Mouse (Mus musculus) midbrain, postnatal 0 days (tissue): ENCODE results near the gene Tmem203. TPM values are rescaled to one million over a fixed set of nuclear protein-coding genes. Genes with fewer than 3 reads are reported as not detected.

Source experiments
- ATAC-seq: fragments of 200-750 bp; cut with Nextera tagmentation; 2 replicates; pipeline ENCODE4 v1.8.0; 2017; ENCODE audit warnings: moderate number of reproducible peaks, mild to moderate bottlenecking, moderate TSS enrichment, moderate library complexity; ENCODE audit not compliant: low FRiP score
- DNase-seq: peaks from one replicate; pipeline ENCODE4 v3.0.0-alpha.2; 2015; ENCODE audit warnings: low spot score
- H3K27ac ChIP-seq: fragments of 300-500 bp; sonication (generic); 2 replicates; pipeline ENCODE4 v1.5.1; 2014; ENCODE audit warnings: low read depth, mild to moderate bottlenecking, low read length, mixed read lengths
- H3K27me3 ChIP-seq: fragments of 300-500 bp; sonication (generic); 2 replicates; pipeline ENCODE4 v1.6.1; 2014; ENCODE audit warnings: low read length, control low read depth, mixed read lengths; ENCODE audit not compliant: insufficient read depth
- H3K36me3 ChIP-seq: fragments of 300-500 bp; sonication (generic); 2 replicates; pipeline ENCODE4 v1.6.1; 2014; ENCODE audit warnings: low read length, control low read depth, mixed read lengths; ENCODE audit not compliant: insufficient read depth
- H3K4me1 ChIP-seq: fragments of 300-500 bp; sonication (generic); 2 replicates; pipeline ENCODE4 v1.6.1; 2014; ENCODE audit warnings: mild to moderate bottlenecking, control low read depth, antibody characterized with exemption, low read length, mixed read lengths; ENCODE audit not compliant: insufficient read depth
- H3K4me2 ChIP-seq: fragments of 300-500 bp; sonication (generic); 2 replicates; pipeline ENCODE4 v1.6.1; 2014; ENCODE audit warnings: low read depth, mild to moderate bottlenecking, low read length, mixed read lengths; ENCODE audit not compliant: poor library complexity, severe bottlenecking
- H3K4me3 ChIP-seq: fragments of 300-500 bp; sonication (generic); 2 replicates; pipeline ENCODE4 v1.5.1; 2014; ENCODE audit warnings: low read depth, mild to moderate bottlenecking, low read length, moderate library complexity
- H3K9ac ChIP-seq: fragments of 300-500 bp; sonication (generic); replicated peaks from 2 replicates; pipeline ENCODE4 v1.6.1; 2014; ENCODE audit warnings: mild to moderate bottlenecking, low read length, moderate library complexity, mixed read lengths; ENCODE audit not compliant: poor library complexity, severe bottlenecking
- H3K9me3 ChIP-seq: fragments of 300-500 bp; sonication (generic); 2 replicates; pipeline ENCODE4 v1.6.1; 2016; ENCODE audit warnings: low read length, control low read depth
- CTCF ChIP-seq: IDR thresholded peaks from 2 replicates; pipeline ENCODE4 v1.5.1; 2016; ENCODE audit warnings: antibody characterized with exemption, mild to moderate bottlenecking
- WGBS: fragments of 180-500 bp; shearing (Covaris S2); extraction: QIAGEN DNeasy Blood & Tissue Kit; methylation state at CpG from one replicate; pipeline ENCODE4 v1.1.7; 2014; 5-methylcytosine and 5-hydroxymethylcytosine counted together
- polyA plus RNA-seq: library from polyadenylated mRNA; unstranded; fragments of >200 nt; fragmentation: Nextera tagmentation; extraction: Ambion mirVana; gene quantifications from 2 replicates; pipeline ENCODE4 v1.2.1, GENCODE M21; 2015
- total RNA-seq: library from RNA; depleted of rRNA; stranded (reverse); fragments of >200 nt; gene quantifications from 2 replicates; pipeline ENCODE4 v1.2.3, GENCODE M21; 2014; rRNA removed

Tmem203 gene
- total and polyA plus RNA-seq, 2 experiments from 2014 or later: 20.0 to 47.8 TPM

DNA sequence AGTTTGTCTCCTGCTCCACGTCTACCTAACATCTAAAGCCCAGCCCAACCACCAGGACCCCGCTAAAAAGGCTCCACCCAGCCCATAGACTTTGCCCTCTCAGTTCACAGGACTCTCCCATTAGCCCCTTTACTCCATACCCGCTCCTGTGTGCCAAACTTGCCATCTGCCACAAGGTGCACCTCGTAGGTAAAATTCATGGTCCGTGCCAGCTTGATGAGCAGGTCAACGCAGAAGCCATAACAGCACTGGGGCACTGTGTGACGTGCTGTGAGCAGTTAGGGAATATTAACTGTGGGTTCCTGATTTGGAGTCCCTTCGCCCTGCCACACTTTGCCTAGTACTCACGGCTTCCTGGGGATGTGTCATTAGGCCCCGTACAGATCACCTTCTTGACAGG is 42.8 kb downstream of the Tmem203 start:
- DNase-seq (no peak), ATAC-seq (no peak)
- Histone ChIP-seq H3K4me1 (no peaks in the 10 kb centered on the region), H3K36me3 (peaks cover 53% of the 10 kb centered on the region), H3K27me3 (peaks cover 11% of the 10 kb centered on the region), H3K4me3 (no peak overlapping the region), H3K9me3 (no peaks in the 10 kb centered on the region), H3K9ac (no peak overlapping the region), H3K27ac (no peak overlapping the region), H3K4me2 (no peak overlapping the region)
- WGBS: 83% methylated on average over 10 of the region's 10 CpGs
- TF ChIP-seq CTCF: no peak

DNA sequence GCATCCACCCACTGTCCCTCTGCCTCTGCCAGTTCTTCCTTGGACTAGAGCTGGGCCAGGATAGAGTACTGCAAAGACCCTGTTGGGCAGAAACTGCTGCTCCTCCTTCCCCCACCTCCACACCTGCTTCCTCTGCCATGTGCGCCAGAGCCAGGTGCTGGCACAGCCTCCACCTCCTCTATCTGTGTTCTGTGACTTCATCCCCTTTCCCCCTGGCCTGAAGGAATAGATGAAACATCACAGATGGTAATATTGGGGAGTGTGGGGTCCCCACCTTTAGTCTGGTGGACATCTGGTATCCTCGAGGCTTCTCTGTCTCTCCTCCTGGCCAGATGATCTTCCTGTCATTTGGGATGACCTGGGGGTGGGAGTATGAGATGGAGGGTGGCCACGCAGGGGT is 48.2 kb downstream of the Tmem203 start:
- Histone ChIP-seq H3K4me3 (no peak overlapping the region), H3K27me3 (no peaks in the 10 kb centered on the region), H3K4me2 (no peak overlapping the region), H3K36me3 (peaks cover 27% of the 10 kb centered on the region), H3K9ac (no peak overlapping the region), H3K4me1 (no peaks in the 10 kb centered on the region), H3K9me3 (no peaks in the 10 kb centered on the region), H3K27ac (no peak overlapping the region)
- no peak for TF ChIP-seq CTCF
- WGBS: 74% methylated on average over 3 of the region's 3 CpGs
- DNase-seq: no peak
- no peak for ATAC-seq

DNA sequence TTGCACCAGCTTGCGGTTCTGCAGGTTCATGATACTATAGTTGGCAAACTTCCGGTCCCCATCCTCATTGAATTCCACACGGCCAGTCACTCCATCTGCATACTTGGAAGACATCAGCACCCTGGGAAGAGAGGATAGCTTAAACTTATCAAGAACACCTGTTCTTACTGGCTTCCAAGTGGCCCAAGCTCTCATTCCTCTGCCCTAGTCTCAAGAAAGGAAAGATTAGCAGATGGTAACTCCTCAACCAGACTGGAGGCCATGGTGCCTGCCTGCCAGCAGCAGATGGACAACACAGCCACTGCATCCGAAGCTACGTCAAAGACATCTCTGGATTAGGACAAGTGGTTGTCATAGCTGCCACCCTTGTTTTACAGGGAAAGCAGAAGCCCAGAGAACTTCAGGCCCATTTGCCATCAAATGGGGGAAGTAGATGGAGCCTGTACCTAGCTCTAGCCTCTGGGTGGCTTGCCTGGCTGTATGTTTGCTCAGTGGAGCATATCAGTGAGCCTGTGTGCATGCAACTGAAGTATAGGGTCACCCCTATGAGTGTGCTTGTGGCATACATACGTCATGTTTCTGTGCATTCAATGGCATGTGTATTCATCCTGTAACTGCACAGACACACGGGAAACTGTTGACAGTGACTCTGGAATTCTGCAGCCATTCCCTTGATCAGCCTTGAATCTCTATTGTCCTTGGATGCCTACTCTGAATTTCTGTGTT is 48.9 kb downstream of the Tmem203 start:
- 74% methylated on average over 7 of the region's 7 CpGs for WGBS
- peak overlapping the region; percentile 51 for H3K4me2 ChIP-seq
- no peak for ATAC-seq
- H3K4me1 ChIP-seq: no peaks in the 10 kb centered on the region
- no peak overlapping the region for H3K4me3 ChIP-seq
- H3K27me3 ChIP-seq: peaks cover 6% of the 10 kb centered on the region; the same call in 1 of the 2 replicates
- H3K9ac ChIP-seq: no peak overlapping the region
- no peak overlapping the region; the same call in 1 of the 2 replicates for H3K27ac ChIP-seq
- no peak for TF ChIP-seq CTCF
- no peaks in the 10 kb centered on the region for H3K9me3 ChIP-seq
- peak; percentile 59 for DNase-seq
- peaks cover 32% of the 10 kb centered on the region for H3K36me3 ChIP-seq

DNA sequence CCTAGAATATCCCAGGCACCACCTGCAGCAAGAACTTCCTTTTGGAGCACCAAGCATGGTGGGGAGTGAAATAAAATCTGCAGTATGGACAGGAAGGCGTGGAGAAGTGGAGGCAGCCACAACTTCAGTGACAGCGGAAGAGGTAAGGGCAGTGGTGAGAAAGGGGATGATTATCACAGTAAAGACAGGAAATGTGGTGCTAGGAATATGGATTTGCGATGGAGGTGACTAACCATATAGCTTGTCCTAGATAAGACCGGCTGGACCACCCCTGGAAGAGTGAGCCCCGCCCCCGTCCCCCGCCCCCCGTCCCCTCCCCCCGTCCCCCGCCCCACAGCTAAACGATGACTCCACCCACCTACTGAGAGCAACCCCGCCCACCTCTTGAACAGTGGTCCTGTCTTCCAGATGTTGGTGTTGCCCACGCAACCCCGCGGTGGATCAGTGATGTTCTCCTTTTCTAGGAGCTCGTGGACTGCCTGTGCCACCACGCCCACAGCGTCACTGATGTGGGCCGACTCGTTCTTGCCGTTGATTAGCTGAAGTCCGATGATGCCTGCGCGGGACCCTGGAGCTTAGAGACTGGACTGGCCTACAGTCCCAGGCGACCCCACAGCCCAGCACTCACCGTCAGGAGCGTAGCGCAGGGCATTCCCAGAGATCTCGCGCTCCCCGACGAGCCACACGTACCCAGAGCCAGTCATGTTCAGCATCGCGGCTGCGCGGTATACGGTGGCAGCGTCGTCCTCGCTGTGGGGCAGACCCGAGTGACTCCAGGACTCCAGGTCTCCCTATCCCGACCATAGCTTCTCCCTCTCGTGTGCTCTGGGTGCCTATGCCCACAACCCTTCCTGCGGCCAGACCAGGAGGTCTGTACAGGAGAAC is 49.7 kb downstream of the Tmem203 start:
- Histone ChIP-seq H3K36me3 (peaks cover 35% of the 10 kb centered on the region), H3K4me1 (no peaks in the 10 kb centered on the region)
- peak; percentile 79 for ATAC-seq

More for the DNA sequence above, 49.7 kb downstream of the Tmem203 start:
- 4% methylated on average over 41 of the region's 45 CpGs for WGBS
- no peaks in the 10 kb centered on the region for H3K9me3 ChIP-seq
- peak; percentile 61 for DNase-seq
- TF ChIP-seq CTCF: no peak
- H3K4me2 ChIP-seq: peak overlapping the region; percentile 51
- peak overlapping the region; percentile 29 for H3K4me3 ChIP-seq
- no peak overlapping the region; the same call in 1 of the 2 replicates for H3K27ac ChIP-seq
- H3K27me3 ChIP-seq: peaks cover 8% of the 10 kb centered on the region; the same call in 1 of the 2 replicates
- H3K9ac ChIP-seq: peak overlapping the region; percentile 52

Other genes starting within 250 kb of the Tmem203 start
Only the 30 nearest of the 34 such genes appear.
- 266 and 278 TPM in 2 replicates for gene Nsmf, start 201.1 kb upstream of the Tmem203 start, total RNA-seq
- gene Nsmf, start 201.1 kb upstream of the Tmem203 start, polyA plus RNA-seq: 182 and 187 TPM in 2 replicates
- gene Entpd8, start 175.1 kb upstream of the Tmem203 start, total RNA-seq: not detected in 2 replicates
- gene Entpd8, start 175.1 kb upstream of the Tmem203 start, polyA plus RNA-seq: not detected in 2 replicates
- not detected in 2 replicates for gene Noxa1, start 160.3 kb upstream of the Tmem203 start, total RNA-seq
- gene Noxa1, start 160.3 kb upstream of the Tmem203 start, polyA plus RNA-seq: not detected in 2 replicates
- 49.2 and 49.9 TPM in 2 replicates for gene Nrarp, start 74.7 kb upstream of the Tmem203 start, total RNA-seq
- 16.1 and 16.5 TPM in 2 replicates for gene Nrarp, start 74.7 kb upstream of the Tmem203 start, polyA plus RNA-seq
- 1.7 and 3.5 TPM in 2 replicates for gene Tor4a, start 58.6 kb upstream of the Tmem203 start, total RNA-seq
- 0.98 and 1.3 TPM in 2 replicates for gene Tor4a, start 58.6 kb upstream of the Tmem203 start, polyA plus RNA-seq
- gene Nelfb, start 44.0 kb upstream of the Tmem203 start, total RNA-seq: 87.0 and 101 TPM in 2 replicates
- gene Nelfb, start 44.0 kb upstream of the Tmem203 start, polyA plus RNA-seq: 90.4 TPM in 2 replicates
- gene Stpg3, start 40.8 kb upstream of the Tmem203 start, total RNA-seq: 0.38 TPM in 1 of 2 replicates, not detected in the other
- not detected in 2 replicates for gene Stpg3, start 40.8 kb upstream of the Tmem203 start, polyA plus RNA-seq
- gene Fam166a, start 36.7 kb upstream of the Tmem203 start, total RNA-seq: not detected in 2 replicates
- 1.5 TPM in 1 of 2 replicates, not detected in the other for gene Fam166a, start 36.7 kb upstream of the Tmem203 start, polyA plus RNA-seq
- 547 and 625 TPM in 2 replicates for gene Tubb4b, start 30.7 kb upstream of the Tmem203 start, total RNA-seq
- 461 and 501 TPM in 2 replicates for gene Tubb4b, start 30.7 kb upstream of the Tmem203 start, polyA plus RNA-seq
- not detected in 2 replicates for gene Slc34a3, start 21.1 kb upstream of the Tmem203 start, total RNA-seq
- not detected in 2 replicates for gene Slc34a3, start 21.1 kb upstream of the Tmem203 start, polyA plus RNA-seq
- gene Rnf224, start 18.7 kb upstream of the Tmem203 start, total RNA-seq: 0.33 TPM in 1 of 2 replicates, not detected in the other
- gene Rnf224, start 18.7 kb upstream of the Tmem203 start, polyA plus RNA-seq: not detected in 2 replicates
- gene Rnf208, start 13.2 kb upstream of the Tmem203 start, total RNA-seq: 130 and 157 TPM in 2 replicates
- gene Rnf208, start 13.2 kb upstream of the Tmem203 start, polyA plus RNA-seq: 240 and 253 TPM in 2 replicates
- gene Cysrt1, start 13.0 kb upstream of the Tmem203 start, total RNA-seq: 1.2 TPM in 1 of 2 replicates, not detected in the other
- gene Cysrt1, start 13.0 kb upstream of the Tmem203 start, polyA plus RNA-seq: 0.19 TPM in 1 of 2 replicates, not detected in the other
- gene AL732309.1, start 8.6 kb upstream of the Tmem203 start, total RNA-seq: 7.3 and 12.3 TPM in 2 replicates
- 2.4 and 3.0 TPM in 2 replicates for gene AL732309.1, start 8.6 kb upstream of the Tmem203 start, polyA plus RNA-seq
- 23.7 and 45.5 TPM in 2 replicates for gene Tprn, start 7.2 kb downstream of the Tmem203 start, total RNA-seq
- 17.8 and 18.1 TPM in 2 replicates for gene Tprn, start 7.2 kb downstream of the Tmem203 start, polyA plus RNA-seq
- 71.7 and 83.9 TPM in 2 replicates for gene Ssna1, start 17.0 kb downstream of the Tmem203 start, total RNA-seq
- gene Ssna1, start 17.0 kb downstream of the Tmem203 start, polyA plus RNA-seq: 158 and 172 TPM in 2 replicates
- 35.0 and 39.3 TPM in 2 replicates for gene Anapc2, start 17.0 kb downstream of the Tmem203 start, total RNA-seq
- 103 and 107 TPM in 2 replicates for gene Anapc2, start 17.0 kb downstream of the Tmem203 start, polyA plus RNA-seq
- gene Tmem210, start 32.7 kb downstream of the Tmem203 start, total RNA-seq: not detected in 2 replicates
- gene Tmem210, start 32.7 kb downstream of the Tmem203 start, polyA plus RNA-seq: not detected in 2 replicates
- not detected in 2 replicates for gene Lrrc26, start 34.5 kb downstream of the Tmem203 start, total RNA-seq
- 0.23 and 0.26 TPM in 2 replicates for gene Lrrc26, start 34.5 kb downstream of the Tmem203 start, polyA plus RNA-seq
- 120 and 146 TPM in 2 replicates for gene Grin1, start 63.7 kb downstream of the Tmem203 start, total RNA-seq
- 71.5 and 72.3 TPM in 2 replicates for gene Grin1, start 63.7 kb downstream of the Tmem203 start, polyA plus RNA-seq
- gene Man1b1, start 76.9 kb downstream of the Tmem203 start, total RNA-seq: 58.9 and 60.0 TPM in 2 replicates
- gene Man1b1, start 76.9 kb downstream of the Tmem203 start, polyA plus RNA-seq: 42.2 and 53.1 TPM in 2 replicates
- 14.9 and 20.3 TPM in 2 replicates for gene Dpp7, start 100.9 kb downstream of the Tmem203 start, total RNA-seq
- gene Dpp7, start 100.9 kb downstream of the Tmem203 start, polyA plus RNA-seq: 22.7 and 26.2 TPM in 2 replicates
- 7.9 and 9.9 TPM in 2 replicates for gene Uap1l1, start 110.2 kb downstream of the Tmem203 start, total RNA-seq
- gene Uap1l1, start 110.2 kb downstream of the Tmem203 start, polyA plus RNA-seq: 11.7 and 14.1 TPM in 2 replicates
- 18.9 and 21.6 TPM in 2 replicates for gene Sapcd2, start 116.9 kb downstream of the Tmem203 start, total RNA-seq
- gene Sapcd2, start 116.9 kb downstream of the Tmem203 start, polyA plus RNA-seq: 12.7 and 13.4 TPM in 2 replicates
- gene Entpd2, start 140.4 kb downstream of the Tmem203 start, total RNA-seq: 4.2 and 4.4 TPM in 2 replicates
- gene Entpd2, start 140.4 kb downstream of the Tmem203 start, polyA plus RNA-seq: 10.4 and 10.6 TPM in 2 replicates
- gene Npdc1, start 143.9 kb downstream of the Tmem203 start, total RNA-seq: 199 and 234 TPM in 2 replicates
- gene Npdc1, start 143.9 kb downstream of the Tmem203 start, polyA plus RNA-seq: 470 and 481 TPM in 2 replicates
- gene Fut7, start 167.8 kb downstream of the Tmem203 start, total RNA-seq: 0.42 and 1.6 TPM in 2 replicates
- gene Fut7, start 167.8 kb downstream of the Tmem203 start, polyA plus RNA-seq: 0.22 and 0.23 TPM in 2 replicates
- gene Abca2, start 173.3 kb downstream of the Tmem203 start, total RNA-seq: 79.8 and 84.3 TPM in 2 replicates
- gene Abca2, start 173.3 kb downstream of the Tmem203 start, polyA plus RNA-seq: 13.5 and 14.5 TPM in 2 replicates
- 0.61 and 0.66 TPM in 2 replicates for gene Clic3, start 201.4 kb downstream of the Tmem203 start, total RNA-seq
- gene Clic3, start 201.4 kb downstream of the Tmem203 start, polyA plus RNA-seq: 2.0 and 2.4 TPM in 2 replicates
- 163 and 195 TPM in 2 replicates for gene Paxx, start 205.7 kb downstream of the Tmem203 start, total RNA-seq
- 151 and 165 TPM in 2 replicates for gene Paxx, start 205.7 kb downstream of the Tmem203 start, polyA plus RNA-seq